Mouse (Mus musculus) spleen, adult 2 months (tissue): Measurements from ENCODE around the gene Camta2.

Experiments
- CTCF ChIP-seq: fragments of 200-500 bp; IDR thresholded peaks from 2 replicates; pipeline ENCODE4 v1.5.1; 2011; ENCODE audit warnings: mild to moderate bottlenecking, inconsistent platforms; ENCODE audit not compliant: insufficient read depth, insufficient read length, insufficient replicate concordance; ENCODE audit errors: extremely low read depth
- POLR2A ChIP-seq: fragments of 200-500 bp; IDR thresholded peaks from 2 replicates; pipeline ENCODE4 v1.6.1; 2011; ENCODE audit warnings: low read depth, low read length, inconsistent platforms

- TF ChIP-seq POLR2A = no peak
- TF ChIP-seq CTCF = no peak
These were observed 9.3 kb downstream of the Camta2 start for GRCm38 (mm10) chr11:70678576-70678975.
